Mouse (Mus musculus): ENCODE results near the gene Hagh. TPM values are rescaled to one million over a fixed set of nuclear protein-coding genes. Genes with fewer than 3 reads are reported as not detected.

Gene Hagh
- total RNA-seq, 2 experiments from 2014 or later: 73.3 to 77.5 TPM

GRCm38 (mm10) chr17:24850065-24850772, 10.3 kb downstream of the Hagh start, which contains the start of gene Fahd1:
Gene Fahd1, minus strand, starts transcription at chr17:24850364.
- DNase-seq: peak; percentile 97

- no peak for DNase-seq
These were observed 10.8 kb downstream of the Hagh start for GRCm38 (mm10) chr17:24850773-24851127.

DNA sequence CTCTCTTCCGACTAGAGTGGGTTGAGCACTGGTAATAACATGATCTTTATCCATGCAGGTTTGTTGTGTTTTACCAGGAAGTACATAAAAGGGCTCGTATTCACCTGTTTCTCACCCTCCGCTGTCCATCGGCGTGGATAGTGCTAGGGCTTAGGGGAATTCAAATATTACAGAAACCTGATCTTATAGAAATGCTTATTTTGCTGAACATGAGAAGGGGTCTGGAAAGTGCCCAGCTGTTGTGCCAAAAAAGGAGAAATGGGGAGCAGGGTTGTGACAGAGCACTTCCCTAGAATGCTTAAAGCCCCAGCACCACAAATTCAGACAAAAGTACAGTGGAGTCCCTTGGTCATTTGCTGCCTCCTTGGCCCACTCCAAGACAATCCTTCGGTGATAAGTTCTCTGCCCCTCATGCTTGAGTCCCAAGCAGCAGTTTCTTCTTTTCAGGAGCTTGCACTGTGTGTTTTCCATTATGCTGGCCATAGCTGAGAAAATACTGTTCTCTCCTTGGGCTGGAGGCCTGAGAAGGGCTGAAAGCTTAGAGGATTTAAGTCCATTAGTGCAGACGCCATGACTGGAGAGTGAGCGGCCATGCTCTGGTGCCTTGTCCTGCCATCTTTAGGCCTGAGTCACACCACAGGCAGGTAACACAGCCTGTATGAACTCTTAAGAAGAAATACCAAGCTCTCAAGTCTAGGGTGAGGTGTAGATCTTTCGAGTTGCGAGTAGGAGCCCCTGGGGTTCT, 11.6 kb downstream of the Hagh start:
- no peak for DNase-seq

DNA sequence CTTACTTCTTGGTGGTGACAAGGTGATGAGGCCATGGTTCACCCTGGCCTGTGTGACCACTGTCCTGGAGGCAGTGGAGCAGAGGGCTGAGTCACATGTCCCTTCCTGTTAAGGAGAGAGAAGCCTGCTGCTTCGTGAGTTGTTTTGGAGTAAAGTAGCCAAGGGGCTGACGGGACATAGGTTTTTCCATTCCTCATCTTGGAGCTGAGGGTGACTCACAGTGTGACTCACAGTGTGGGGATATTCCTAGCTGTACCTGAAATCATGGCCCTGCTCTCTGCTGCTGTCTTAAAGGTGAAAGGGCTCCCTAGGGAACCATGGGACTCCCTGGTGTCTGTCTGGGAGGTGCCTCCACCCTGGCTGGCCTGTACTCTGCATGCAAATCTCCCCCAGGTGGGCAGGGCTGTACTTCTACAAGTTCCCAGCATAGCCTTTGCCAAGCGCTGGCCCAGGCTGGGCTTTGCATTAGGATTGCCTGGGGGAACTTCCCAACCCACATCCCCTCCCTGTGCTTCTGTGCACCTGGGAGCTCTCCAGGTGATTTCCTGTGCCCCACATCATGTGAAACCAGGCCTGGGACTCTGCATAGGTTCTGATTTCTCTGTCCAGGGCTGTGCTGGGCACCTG, 16.0 kb downstream of the Hagh start:
- DNase-seq: no peak

- DNase-seq: no peak
These were observed 16.6 kb downstream of the Hagh start for GRCm38 (mm10) chr17:24856589-24856988.

GRCm38 (mm10) chr17:24857831-24858470, 18.0 kb downstream of the Hagh start:
- no peak for DNase-seq

GRCm38 (mm10) chr17:24858967-24859366, 19.0 kb downstream of the Hagh start:
- DNase-seq: no peak

- DNase-seq: no peak
These were observed 20.1 kb downstream of the Hagh start for GRCm38 (mm10) chr17:24860076-24860475.

DNA sequence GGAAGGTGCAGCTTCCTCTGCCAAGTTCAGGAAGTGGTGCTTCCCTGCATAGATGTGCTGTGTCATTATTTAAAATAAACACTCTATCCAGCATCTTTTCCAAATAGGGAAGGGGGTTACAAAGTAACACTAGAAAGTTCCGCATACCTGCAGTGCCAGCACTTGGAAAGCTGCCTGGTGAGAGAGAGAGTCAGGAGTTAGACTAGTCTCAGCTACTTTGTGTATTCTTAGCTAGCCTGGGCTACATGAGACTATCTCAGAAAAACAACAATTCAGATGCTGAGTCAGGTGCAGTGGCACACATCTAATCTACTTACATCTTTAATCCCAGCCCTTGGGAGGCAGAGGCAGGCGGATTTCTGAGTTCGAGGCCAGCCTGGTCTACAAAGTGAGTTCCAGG, 21.8 kb downstream of the Hagh start:
- no peak for DNase-seq

DNA sequence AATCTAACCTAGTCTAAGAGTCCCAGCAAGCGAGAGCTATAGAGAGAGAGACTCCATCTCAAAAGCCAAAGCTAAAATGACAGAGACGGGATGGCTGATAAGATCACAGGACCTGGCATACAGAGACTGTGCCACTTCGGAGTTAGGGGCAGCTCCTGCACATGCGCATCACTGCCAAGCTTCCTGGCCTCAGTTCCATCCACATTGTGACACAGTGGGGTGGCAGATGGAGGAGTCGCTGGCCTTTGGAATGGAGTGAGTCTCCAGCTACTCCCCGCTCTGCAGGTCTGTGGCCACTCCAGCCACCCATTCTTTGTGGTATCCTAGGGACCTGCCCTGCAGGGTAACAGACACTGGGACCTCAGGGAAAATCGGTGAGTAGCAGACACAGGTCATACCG, 25.8 kb downstream of the Hagh start, which contains the start of gene Igfals:
Gene Igfals, plus strand, starts transcription at position 222 of the 400 bp plus-strand sequence.
- no peak for DNase-seq

- DNase-seq: no peak
These were observed 28.0 kb downstream of the Hagh start for GRCm38 (mm10) chr17:24867914-24868313.

GRCm38 (mm10) chr17:24873695-24874404, 33.9 kb downstream of the Hagh start:
- DNase-seq: no peak

DNA sequence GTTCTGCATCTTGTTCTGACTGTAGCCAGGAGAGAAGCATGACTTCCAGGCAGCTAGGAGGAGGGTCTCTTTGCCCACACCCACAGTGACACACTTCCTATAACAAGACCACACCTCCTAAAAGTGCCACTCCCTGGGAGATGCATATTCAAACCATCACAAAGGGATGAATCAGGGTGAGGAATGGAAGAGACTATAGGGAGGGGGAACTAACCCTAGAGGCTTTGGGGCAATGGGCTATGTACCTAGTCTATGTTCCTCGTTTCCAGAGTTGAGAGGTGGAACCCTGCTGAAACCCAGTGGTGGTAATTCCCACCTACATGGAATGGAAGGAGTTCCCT, 34.4 kb downstream of the Hagh start:
- DNase-seq: no peak

GRCm38 (mm10) chr17:24874989-24875388, 35.0 kb downstream of the Hagh start:
- DNase-seq: no peak

DNA sequence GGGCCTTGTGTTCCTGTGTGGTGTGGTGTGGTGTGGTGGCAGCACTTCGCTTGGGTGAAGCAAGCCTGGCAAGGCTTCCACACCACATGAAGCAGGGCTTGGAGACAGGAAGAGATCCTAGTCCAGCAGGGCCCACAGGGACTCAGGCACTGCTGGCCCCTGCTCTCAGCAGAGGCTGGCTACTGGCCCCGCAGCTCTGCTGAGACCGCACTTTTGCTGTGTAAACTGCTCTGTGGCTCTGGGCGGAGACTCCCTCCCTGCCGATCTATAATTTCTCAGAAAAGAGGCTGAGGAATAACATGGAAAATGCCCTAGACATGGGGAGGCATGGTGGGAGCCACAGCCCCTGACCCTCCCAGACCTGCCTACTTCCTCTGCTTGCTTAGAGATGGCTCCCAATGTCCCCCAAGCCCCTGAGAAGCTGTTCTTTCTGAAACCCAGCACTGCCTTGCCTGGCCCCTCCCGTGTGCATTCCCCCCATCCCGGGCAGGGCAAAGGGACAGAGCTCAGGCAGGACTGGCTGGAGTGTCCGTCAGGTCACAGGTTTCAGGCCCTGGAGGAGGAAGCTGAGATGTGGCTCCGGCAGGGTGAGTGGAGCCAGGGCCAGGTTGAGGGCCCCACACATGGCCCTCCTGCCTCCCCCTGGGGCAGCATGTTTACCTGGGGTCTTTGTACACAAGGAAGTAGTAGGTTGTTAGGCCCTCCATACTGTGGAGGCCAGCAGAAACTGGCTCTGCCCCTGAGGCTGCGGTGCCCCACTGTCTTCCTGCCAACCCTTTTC, 37.6 kb downstream of the Hagh start:
- peak; percentile 55 for DNase-seq

GRCm38 (mm10) chr17:24878117-24878397, 38.1 kb downstream of the Hagh start:
- peak; percentile 71 for DNase-seq

DNA sequence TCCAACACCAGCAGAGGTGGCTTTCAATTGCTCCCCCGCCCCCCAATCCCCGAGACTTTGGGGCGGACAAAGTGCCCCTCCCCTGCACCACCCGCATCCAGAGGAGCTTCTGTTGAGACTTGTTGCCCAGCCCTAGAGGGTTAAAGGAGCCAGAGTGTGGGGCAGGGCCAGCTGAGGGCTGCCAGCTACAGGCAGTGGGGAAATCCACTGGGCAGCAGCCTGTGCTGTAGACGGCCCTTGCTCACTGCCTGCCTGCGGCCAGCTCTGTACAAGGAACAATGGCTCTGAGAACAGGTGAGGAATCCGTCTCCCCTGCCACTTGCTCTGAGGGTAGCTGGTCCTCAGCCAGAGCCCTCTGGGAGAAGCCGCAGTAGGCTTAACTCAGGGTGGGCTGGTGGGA, 38.6 kb downstream of the Hagh start:
- no peak for DNase-seq

DNA sequence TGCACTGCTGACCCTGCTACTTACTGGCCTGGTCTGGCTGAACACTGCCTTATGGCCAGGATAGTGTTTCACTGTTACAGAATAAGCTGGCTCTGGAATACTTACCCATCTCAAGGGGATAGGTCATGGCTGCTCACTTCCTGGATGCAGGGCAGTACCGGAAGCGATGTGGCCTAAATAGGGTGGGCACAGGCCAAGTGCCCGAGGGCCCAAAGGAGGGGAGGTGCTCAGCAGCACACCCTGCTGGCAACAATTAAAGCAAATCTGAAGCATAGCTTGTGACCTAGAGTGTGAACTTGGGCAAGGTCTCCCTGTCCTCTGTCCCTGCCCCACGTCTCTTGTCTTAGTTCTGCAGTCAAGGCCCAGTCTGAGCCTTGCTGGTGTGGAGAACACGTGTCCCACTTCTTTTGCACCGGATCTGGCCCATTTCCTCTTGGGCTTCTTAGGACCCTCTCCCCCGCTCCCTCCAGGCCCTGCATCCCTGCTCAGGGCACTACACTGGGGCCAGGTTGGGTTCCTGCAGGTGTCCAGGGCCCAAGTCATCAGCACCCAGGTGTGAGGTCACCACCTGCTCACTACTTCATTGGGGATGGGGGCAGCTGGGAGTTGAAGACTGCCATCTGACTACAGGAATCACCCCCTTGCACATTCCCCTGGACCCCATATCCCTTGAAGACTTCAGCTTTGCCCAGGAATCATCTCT, 41.9 kb downstream of the Hagh start:
- no peak for DNase-seq

- no peak for DNase-seq
These were observed 44.4 kb downstream of the Hagh start for GRCm38 (mm10) chr17:24884391-24884790.

DNA sequence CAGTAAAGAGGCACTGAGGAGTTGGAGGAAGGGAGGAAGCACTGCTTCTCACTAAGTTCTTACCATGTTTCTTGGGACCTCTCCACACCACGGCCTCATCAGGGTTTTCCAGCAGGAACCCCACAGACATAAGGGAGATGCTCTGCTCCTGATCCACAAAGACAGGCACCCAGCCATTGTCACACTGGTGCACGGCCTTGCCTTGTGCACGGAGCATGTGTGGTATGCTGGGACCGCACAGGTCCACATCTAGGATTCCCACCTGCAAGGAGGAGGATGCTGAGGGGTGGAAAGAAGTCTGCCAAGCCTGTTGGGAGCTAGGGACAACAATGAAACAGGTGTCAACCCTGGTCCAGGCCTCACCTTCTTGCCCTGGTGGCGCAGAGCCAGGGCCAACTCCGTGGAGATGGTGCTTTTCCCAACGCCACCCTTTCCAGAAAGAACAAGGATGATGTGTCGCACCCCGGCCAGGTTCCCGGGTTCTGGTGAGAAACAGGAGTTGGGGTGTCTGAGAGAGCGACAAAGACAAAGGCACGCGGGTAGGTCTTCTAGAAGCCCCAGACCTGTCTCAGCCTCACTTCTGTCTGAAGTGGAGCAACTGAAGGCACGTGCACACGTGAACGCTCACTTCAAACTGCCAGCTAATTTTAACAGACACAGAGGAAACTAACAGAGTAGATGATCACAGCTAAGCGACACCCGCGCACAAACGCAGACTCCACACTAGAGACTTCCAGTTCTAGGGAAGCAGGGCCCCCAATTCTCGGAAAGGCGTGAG, 45.6 kb downstream of the Hagh start:
- no peak for DNase-seq

Data from gastrocnemius, postnatal 25 days (tissue).